Mouse (Mus musculus) midbrain, embryonic 10.5 days (tissue): ENCODE measurements at regions not wholly inside any gene's neighbourhood (a gene's known extent, or its start where the extent isn't known, plus 50 kb on each side); places are given as distances from the start of the nearest gene placed in this dataset.

Experiments
- DNase-seq: peaks from one replicate; pipeline ENCODE4 v3.0.0-alpha.2; 2017; ENCODE audit warnings: low spot score
- H3K27ac ChIP-seq: fragments of 300-500 bp; sonication (generic); replicated peaks from 2 replicates; pipeline ENCODE4 v1.5.1; 2016; ENCODE audit warnings: mild to moderate bottlenecking
- H3K27me3 ChIP-seq: fragments of 300-500 bp; sonication (generic); 2 replicates; pipeline ENCODE4 v1.6.1; 2016; ENCODE audit warnings: low read depth, mild to moderate bottlenecking; ENCODE audit not compliant: poor library complexity, severe bottlenecking
- H3K36me3 ChIP-seq: fragments of 300-500 bp; sonication (generic); 2 replicates; pipeline ENCODE4 v1.6.1; 2016; ENCODE audit warnings: mild to moderate bottlenecking, moderate library complexity
- H3K4me1 ChIP-seq: fragments of 300-500 bp; sonication (generic); 2 replicates; pipeline ENCODE4 v1.6.1; 2016
- H3K4me3 ChIP-seq: fragments of 300-500 bp; sonication (generic); 2 replicates; pipeline ENCODE4 v1.5.1; 2016; ENCODE audit warnings: mild to moderate bottlenecking, moderate library complexity
- H3K9me3 ChIP-seq: fragments of 300-500 bp; sonication (generic); replicated peaks from 2 replicates; pipeline ENCODE4 v1.6.1; 2016; ENCODE audit warnings: mild to moderate bottlenecking
- WGBS: fragments of 180-500 bp; shearing (Covaris S2); methylation state at CpG from one replicate; pipeline ENCODE4 v1.1.7; 2016; 5-methylcytosine and 5-hydroxymethylcytosine counted together

DNA sequence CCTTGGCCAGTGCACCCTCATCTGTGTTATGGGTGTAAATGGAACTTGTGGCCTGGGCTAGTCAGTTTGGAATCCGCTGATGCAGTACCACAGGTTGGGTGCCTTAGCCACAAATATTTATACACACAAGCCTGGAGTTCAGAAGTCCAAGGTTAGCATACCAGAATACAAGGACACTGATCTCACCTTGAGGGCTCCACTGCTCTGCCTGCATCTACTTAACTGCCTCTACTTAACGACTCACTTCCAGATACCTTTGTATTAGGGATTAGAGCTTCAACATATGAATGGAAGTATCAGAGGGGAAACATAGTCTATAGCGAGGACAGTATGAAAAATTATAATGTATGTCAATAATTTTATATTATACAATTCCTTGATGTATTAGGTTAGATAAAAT lies 57.5 kb downstream of the Tmem174 start:
- H3K27ac ChIP-seq, result no peak overlapping the region
- H3K4me1 ChIP-seq, result 0 out of 2 replicates have a peak, but pooled peaks cover 7% of the 10 kb centered on the region
- no peaks in the 10 kb centered on the region for H3K36me3 ChIP-seq
- H3K9me3 ChIP-seq, result no peaks in the 10 kb centered on the region
- H3K4me3 ChIP-seq, result no peak overlapping the region
- 88% methylated on average over 3 of the region's 3 CpGs for WGBS
- H3K27me3 ChIP-seq, result peaks cover 100% of the 10 kb centered on the region
- no peak for DNase-seq

DNA sequence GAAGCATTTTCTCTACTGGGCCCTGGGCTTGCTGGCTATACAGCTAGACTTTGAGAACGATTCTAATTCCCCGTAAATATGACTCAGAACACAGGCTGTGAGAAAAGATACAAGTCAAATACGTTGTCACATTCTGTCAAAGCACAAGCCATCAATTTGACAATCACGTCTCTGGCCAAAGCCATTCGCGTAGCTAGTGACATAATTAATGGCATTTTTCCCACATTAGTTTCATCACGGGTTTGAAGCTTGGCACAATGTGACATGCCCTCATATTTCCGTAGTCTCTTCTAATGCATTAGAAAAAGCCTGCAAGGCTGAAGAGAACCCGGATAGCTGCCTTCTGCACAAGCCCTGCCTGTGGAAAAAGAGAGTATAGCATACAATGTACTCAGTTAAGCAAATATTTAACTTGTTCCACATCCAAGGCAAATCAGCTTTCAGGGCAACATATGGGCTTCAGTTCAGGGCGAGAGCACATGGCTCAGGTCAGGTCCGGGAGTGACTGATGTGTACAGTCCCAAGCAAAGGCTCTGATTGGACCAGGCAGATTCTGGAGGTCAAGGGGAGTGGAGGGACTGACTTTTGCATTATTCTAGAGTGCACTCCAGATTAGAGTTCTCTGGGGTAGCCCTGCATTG lies 58.7 kb downstream of the Tmem174 start:
- WGBS, result 79% methylated on average over 11 of the region's 11 CpGs
- H3K27ac ChIP-seq, result no peak overlapping the region
- DNase-seq, result no peak
- peaks cover 14% of the 10 kb centered on the region for H3K4me1 ChIP-seq
- H3K4me3 ChIP-seq, result no peak overlapping the region
- H3K9me3 ChIP-seq, result no peaks in the 10 kb centered on the region
- H3K27me3 ChIP-seq, result peaks cover 100% of the 10 kb centered on the region
- no peaks in the 10 kb centered on the region for H3K36me3 ChIP-seq

DNA sequence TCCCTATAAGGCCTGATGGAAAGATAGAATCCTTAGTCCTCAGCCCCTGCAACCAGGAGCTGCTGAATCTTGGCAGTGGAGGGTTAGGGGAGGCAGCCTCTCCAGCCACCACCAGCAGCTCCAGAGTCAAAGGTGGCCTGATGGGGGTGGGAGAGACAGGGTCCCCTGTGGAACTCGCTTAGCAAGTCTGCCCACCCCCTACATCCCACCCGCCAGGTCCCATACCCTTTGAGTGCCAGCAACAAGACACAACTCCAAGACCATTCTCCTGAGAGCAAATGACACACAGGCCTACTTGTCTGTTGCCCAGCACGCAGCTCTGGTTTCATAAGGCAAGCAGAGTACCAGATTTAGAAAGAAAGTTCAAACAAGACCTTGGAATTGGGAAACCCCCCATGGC lies 61.1 kb downstream of the Tmem174 start:
- no peak overlapping the region for H3K27ac ChIP-seq
- H3K27me3 ChIP-seq, result peaks cover 100% of the 10 kb centered on the region
- no peak for DNase-seq
- 72% methylated on average over 3 of the region's 3 CpGs for WGBS
- no peak overlapping the region for H3K4me3 ChIP-seq
- no peaks in the 10 kb centered on the region for H3K36me3 ChIP-seq
- no peaks in the 10 kb centered on the region for H3K9me3 ChIP-seq
- peaks cover 39% of the 10 kb centered on the region for H3K4me1 ChIP-seq

DNA sequence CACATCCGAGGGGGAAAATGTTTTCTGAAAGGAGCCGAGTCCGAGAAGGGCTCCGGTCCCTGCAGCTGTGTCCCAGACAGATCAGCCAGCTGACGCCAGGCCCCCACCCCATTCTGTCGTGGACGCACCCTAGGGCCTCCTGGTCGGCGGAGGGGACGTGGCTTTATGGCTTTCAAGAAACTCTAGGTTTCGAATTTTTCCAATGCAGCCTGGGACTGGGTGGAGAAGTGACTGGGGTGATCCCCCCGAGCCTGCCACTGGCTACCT lies 63.2 kb downstream of the Tmem174 start:
- Histone ChIP-seq H3K27me3 (peaks cover 100% of the 10 kb centered on the region), H3K9me3 (no peaks in the 10 kb centered on the region), H3K27ac (peak overlapping the region; percentile 78; the same call in 1 of the 2 replicates), H3K4me1 (peaks cover 45% of the 10 kb centered on the region), H3K36me3 (no peaks in the 10 kb centered on the region), H3K4me3 (peak overlapping the region; percentile 52)
- WGBS, result 21% methylated on average over 12 of the region's 12 CpGs
- DNase-seq, result no peak

DNA sequence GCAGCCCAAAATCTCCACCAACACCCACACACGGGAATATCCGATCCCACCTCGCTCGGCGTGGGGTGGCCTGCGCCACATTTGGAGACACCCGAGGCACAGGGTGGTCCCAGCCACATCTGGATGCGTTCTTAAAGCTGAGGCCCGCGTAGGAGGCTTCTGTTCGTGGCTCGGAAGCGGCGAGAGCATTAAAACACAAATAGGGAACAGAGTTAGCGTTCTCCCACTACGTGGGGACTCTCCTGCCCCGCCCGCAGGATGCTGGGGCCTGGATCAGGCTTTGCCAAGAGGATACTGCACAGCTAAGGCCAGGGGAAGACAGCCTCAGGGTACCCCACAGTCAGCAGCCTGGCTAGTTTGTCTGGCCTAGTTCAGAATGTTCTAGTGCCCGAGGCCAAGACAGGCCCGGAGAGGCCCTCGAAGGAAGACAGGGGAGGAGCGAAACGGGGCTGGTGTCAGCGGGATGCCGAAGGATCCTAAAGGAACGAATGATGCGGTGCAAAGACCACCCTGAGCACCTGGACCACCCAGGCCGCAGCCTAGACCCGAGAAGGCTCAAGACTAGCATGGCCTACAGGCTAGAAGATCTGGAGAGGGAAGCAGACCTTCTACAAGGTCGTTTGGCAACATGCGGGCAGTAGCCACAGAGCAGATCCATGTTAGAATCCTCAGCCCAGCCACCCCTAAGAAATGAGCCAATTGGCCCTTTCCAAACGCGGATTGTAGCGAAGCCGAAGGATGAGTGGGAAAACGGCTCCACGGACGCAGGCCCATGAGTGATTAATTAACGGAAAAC lies 63.8 kb downstream of the Tmem174 start:
- H3K36me3 ChIP-seq, result no peaks in the 10 kb centered on the region
- peak overlapping the region; percentile 78 for H3K27ac ChIP-seq
- no peaks in the 10 kb centered on the region for H3K9me3 ChIP-seq
- DNase-seq, result peak; percentile 64
- H3K27me3 ChIP-seq, result peaks cover 100% of the 10 kb centered on the region
- WGBS, result 9% methylated on average over 39 of the region's 39 CpGs
- peaks cover 41% of the 10 kb centered on the region for H3K4me1 ChIP-seq
- H3K4me3 ChIP-seq, result peak overlapping the region; percentile 52

DNA sequence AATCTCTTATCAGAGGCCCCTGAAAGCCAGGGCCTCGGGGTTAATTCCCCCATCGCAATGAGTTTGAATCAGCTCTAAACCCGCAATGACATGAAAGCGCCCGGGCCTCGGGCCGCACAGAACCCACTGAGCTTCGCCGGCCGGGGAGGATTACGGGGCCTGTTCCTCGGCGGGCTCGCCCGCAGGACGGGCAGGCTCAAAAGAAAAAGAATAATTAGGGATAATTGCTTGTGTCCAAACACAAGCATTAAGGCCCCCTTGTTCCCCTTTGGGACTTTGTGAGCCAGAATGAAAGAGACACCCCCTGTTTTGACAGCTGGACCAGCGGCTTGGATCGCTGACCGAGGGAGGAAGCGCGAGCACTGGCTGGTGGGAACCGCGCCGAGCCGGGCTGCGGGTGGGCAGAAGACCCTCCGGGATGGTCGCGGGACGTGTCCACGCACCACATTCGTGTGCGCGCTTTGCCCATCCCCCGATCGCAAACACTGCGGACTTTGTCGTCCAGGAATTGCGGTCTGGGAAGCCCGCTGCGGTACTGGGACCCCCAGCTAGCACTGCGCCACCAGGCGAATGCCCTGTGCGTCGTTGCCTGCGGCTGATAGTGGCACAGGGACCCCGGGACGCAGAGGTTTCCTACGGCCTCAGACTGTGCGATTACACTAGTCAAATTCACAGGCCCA lies 64.5 kb downstream of the Tmem174 start:
- Histone ChIP-seq H3K9me3 (no peaks in the 10 kb centered on the region), H3K36me3 (no peaks in the 10 kb centered on the region), H3K4me1 (peaks cover 38% of the 10 kb centered on the region), H3K27me3 (peaks cover 100% of the 10 kb centered on the region), H3K27ac (peak overlapping the region; percentile 78), H3K4me3 (peak overlapping the region; percentile 52)
- under 1% methylated on average over 50 of the region's 50 CpGs for WGBS
- DNase-seq, result peak; percentile 91

DNA sequence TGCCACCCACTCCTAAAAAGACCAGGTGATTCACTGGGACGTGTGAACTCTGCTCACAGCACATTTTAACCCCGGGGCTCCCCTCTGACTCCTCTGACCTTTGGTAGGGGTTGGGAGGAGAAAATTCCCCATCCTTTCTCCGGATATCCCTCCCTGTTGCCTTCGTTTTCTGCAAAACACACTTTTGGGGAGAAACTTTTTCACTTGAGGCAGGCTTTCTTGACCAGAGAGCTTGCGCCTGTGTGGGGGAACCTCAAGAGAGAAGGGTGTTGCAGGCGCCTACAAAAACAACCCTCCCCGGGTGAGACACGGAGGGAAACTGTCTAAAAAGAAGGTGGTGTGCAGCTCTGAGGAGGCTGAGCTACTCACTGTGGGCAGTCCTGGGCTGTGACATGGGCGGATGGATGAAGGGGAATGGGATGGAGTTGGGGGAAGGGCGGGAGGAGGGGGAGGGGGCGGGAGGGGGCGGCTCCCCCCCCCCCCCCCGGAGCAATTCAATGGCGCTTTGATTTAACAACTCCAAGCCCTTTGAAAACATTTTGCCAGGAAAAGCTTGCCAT lies 65.1 kb downstream of the Tmem174 start:
- Histone ChIP-seq H3K9me3 (no peaks in the 10 kb centered on the region), H3K27ac (peak overlapping the region; percentile 61; the same call in 1 of the 2 replicates), H3K36me3 (no peaks in the 10 kb centered on the region), H3K4me1 (peaks cover 38% of the 10 kb centered on the region), H3K4me3 (peak overlapping the region; percentile 52), H3K27me3 (peaks cover 100% of the 10 kb centered on the region)
- no peak for DNase-seq
- under 1% methylated on average over 10 of the region's 14 CpGs for WGBS

DNA sequence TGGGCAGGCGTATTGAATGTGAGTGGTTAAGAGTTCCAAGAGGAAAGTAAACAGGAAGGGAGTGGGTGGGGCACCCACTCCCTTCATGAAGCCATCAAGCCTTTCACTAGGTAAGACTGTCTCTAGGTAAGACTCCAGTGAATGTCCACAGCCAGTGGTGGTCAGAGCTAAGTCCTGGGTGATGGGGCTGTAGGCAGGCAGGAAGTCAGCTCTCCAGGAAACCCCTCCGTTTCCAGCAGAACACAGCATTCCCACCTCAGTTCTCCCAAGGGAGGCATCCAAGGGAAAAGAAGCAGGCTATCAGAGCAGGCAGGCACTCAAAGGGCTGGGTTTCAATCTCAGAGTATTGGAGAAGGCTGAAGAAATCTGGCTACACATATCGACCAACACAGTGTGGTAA lies 66.2 kb downstream of the Tmem174 start:
- Histone ChIP-seq H3K4me1 (peaks cover 38% of the 10 kb centered on the region), H3K9me3 (no peaks in the 10 kb centered on the region), H3K36me3 (no peaks in the 10 kb centered on the region), H3K27me3 (peaks cover 100% of the 10 kb centered on the region), H3K4me3 (no peak overlapping the region), H3K27ac (no peak overlapping the region)
- no peak for DNase-seq
- WGBS, result 28% methylated on average over 3 of the region's 3 CpGs

DNA sequence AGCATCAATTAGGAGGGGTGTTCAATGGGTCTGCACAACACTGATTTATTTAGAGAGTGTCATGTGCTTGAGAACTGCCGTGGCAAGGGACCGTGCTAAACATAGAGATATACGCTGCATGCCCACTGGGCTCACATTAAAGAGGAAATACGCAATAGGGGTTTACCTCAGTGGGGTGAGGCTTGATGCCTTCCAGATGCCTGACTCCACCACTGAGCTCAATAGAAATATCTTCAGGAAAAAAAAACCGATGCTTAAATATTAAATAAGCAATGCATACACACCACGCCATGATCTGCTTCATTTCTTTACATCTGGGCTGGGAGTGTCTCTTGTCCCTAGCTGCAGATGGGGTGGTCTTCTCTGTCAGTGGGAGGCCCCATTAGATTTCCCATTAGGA lies 63.9 kb upstream of the Gm10320 start:
- peaks cover 9% of the 10 kb centered on the region for H3K4me1 ChIP-seq
- WGBS, result 83% methylated on average over 6 of the region's 6 CpGs
- H3K9me3 ChIP-seq, result no peaks in the 10 kb centered on the region
- no peak for DNase-seq
- H3K27me3 ChIP-seq, result peaks cover 68% of the 10 kb centered on the region
- H3K36me3 ChIP-seq, result no peaks in the 10 kb centered on the region
- H3K4me3 ChIP-seq, result no peak overlapping the region
- H3K27ac ChIP-seq, result no peak overlapping the region

DNA sequence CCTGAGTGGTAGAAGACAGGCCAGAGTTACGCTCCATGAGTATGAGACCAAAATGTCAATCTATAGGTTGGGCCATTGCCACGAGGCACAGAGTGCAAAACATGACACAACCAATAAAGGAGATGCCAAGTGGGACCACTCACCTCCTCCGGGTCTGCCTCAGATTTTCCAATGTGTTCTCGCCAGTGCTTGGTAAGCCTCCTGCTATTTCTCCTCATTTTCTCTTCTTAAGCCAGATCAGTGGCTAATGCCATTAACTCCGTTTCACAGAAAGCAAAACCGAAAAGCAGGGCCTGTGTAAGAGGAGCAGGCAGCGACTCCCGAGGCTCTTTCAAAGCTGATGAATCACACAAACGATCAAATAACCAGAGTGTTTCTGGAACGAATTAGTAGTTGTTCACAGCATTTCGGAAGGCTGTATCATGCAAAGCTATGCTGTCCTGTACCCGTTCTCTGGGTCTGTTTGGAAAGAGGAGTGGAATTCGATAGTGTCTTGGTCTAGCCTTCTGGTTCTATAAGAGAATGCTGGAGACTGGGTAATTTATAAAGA lies 59.7 kb upstream of the Gm10320 start:
- Histone ChIP-seq H3K27ac (no peak overlapping the region), H3K27me3 (peaks cover 92% of the 10 kb centered on the region)
- WGBS, result 70% methylated on average over 13 of the region's 13 CpGs

DNA sequence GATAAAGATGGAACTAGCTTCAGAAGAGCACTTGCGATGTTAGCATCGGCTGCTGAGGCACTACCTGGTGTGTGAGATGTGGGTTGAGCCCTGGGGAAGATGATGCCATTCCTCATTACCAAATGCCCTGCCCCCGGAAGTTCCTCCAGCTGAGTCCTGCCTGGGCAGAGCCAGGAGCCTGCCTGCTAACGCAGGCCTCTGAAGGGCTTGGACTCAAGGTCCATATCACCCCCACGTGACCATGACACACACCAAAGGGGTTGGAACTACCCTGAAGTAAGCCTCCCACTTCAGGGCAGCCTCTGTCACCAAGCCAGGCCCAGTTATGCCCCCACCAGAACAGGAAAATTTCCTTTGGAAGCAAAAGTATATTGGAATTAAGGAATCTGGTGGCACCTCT lies 55.4 kb upstream of the Gm10320 start:
- Histone ChIP-seq H3K27me3 (peaks cover 90% of the 10 kb centered on the region), H3K4me3 (no peak overlapping the region), H3K4me1 (peaks cover 25% of the 10 kb centered on the region), H3K27ac (no peak overlapping the region), H3K9me3 (no peaks in the 10 kb centered on the region; the same call in 1 of the 2 replicates), H3K36me3 (no peaks in the 10 kb centered on the region)
- 84% methylated on average over 5 of the region's 5 CpGs for WGBS
- DNase-seq, result peak; percentile 10

More for the DNA sequence above, 59.7 kb upstream of the Gm10320 start:
- Histone ChIP-seq H3K36me3 (no peaks in the 10 kb centered on the region), H3K4me3 (no peak overlapping the region), H3K9me3 (no peaks in the 10 kb centered on the region), H3K4me1 (peaks cover 8% of the 10 kb centered on the region)
- DNase-seq, result no peak

DNA sequence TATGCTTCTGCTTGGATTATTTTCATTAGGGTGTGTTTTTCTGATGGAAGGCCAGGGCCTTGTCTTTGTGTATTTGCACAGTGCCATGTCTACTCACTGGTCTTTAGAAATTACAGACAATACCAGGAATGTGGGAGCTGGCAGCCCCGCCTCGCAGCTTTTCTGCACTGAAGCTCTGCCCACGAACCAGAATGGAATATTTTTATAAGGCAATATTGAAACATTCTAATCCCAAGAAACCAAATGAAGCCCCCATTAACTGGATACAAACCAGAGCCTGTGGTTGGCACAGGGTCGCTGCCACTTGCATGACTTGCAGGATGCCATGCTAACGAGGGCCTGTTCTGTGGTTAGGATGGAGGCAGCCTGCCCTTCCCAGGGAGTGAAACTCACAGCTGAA lies 54.3 kb upstream of the Gm10320 start:
- Histone ChIP-seq H3K4me3 (no peak overlapping the region), H3K27me3 (peaks cover 87% of the 10 kb centered on the region), H3K36me3 (no peaks in the 10 kb centered on the region), H3K27ac (peak overlapping the region; percentile 69; the same call in 1 of the 2 replicates), H3K4me1 (peaks cover 25% of the 10 kb centered on the region), H3K9me3 (no peaks in the 10 kb centered on the region; the same call in 1 of the 2 replicates)
- 34% methylated on average over 5 of the region's 5 CpGs for WGBS
- DNase-seq, result peak; percentile 36
